Mouse (Mus musculus): ENCODE data around the gene Pon3. TPM values are rescaled to one million over a fixed set of nuclear protein-coding genes. Genes with fewer than 3 reads are reported as not detected.

The Pon3 gene
- polyA plus RNA-seq, 1 experiment from 2014 or later: 5.2 TPM

DNA sequence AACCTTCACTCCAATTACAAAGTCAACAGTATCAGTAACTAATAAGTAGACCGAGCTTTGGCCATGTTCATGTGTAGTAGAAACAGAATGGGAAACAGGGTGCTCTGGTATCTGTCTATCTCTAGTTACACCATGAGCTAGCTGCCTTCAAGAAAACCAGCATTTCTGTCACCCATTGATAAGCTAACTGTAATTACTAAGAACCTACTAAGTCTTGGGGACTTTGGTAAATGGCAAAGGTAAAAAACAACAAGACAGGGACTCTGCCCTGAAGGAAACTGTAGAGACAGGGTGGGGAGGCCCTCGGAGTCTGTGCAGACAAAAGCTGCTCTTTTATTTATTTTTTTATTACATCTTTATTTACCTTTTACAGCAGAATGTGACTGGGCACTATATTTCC lies 31.3 kb upstream of the Pon3 start:
- ATAC-seq (ENCODE audit: low FRiP score, low read depth): no peak
- H3K9me3 ChIP-seq: no peaks in the 10 kb centered on the region
- H3K4me3 ChIP-seq: no peak overlapping the region
- 90% methylated on average over 2 of the region's 2 CpGs for WGBS
- no peaks in the 10 kb centered on the region for H3K27me3 ChIP-seq
- H3K4me2 ChIP-seq: no peak overlapping the region
- no peak overlapping the region for H3K9ac ChIP-seq
- no peak overlapping the region for H3K27ac ChIP-seq (replicated peaks)
- H3K4me1 ChIP-seq (replicated peaks): peaks cover 5% of the 10 kb centered on the region; the same call in 1 of the 2 replicates
- no peaks in the 10 kb centered on the region for H3K36me3 ChIP-seq

DNA sequence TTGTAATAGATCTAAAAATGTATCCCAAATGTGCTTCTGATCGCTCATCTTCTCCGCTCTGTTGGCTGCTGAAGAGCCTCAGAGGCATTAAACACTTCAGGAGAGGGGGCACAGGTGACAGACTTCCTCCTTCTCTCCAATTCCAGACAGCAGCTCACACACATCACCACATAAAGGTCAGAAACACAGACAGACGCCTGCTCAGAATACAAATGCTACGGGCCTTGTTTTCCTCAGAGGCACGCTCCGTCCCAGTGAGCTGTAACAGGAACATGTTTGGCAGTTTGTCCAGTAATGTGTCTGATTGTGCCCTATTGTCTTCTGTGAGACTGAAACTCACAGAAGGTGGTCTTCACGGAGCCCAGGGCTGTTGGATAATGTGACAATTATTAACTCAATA lies 26.3 kb upstream of the Pon3 start:
- Histone ChIP-seq H3K4me1 (replicated peaks) (peaks cover 6% of the 10 kb centered on the region; the same call in 1 of the 2 replicates), H3K36me3 (no peaks in the 10 kb centered on the region), H3K9me3 (no peaks in the 10 kb centered on the region), H3K27me3 (no peaks in the 10 kb centered on the region), H3K4me3 (no peak overlapping the region), H3K4me2 (no peak overlapping the region), H3K9ac (no peak overlapping the region), H3K27ac (replicated peaks) (no peak overlapping the region)
- ATAC-seq (ENCODE audit: low FRiP score, low read depth): no peak
- WGBS: 33% methylated on average over 7 of the region's 7 CpGs

DNA sequence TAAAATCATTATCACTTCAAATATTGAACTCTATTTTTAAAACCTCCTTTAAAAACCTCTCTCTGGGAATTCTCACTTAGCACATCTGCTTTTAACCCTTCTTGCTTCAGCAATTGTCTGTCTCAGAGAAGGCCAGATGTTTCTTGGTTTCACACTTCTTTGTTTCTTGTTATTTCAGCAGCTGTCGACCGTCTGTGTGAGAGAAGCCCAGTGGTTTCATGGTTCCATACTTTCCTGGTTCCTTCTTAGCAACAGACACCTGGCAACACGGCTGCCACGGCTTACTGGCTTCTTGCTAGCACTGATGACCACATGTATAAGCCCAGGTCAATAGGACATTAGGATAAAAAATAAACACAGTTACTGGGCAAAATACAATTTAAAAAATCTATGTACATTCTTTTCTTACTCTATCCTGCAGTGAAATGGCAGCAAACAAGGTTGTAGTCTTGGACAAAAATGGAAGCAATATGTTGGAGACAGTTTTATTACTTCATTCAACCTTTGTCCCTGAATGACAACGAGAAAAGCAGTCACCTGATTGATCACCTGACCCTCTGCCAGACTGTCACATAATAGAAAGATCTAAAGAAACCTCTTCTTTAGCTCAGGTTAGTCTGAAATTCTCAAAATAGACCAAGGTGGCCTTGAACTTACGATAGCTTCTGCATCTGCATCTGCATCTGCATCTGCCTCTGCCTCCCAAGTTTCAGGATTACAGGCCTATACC lies 24.7 kb upstream of the Pon3 start:
- no peak overlapping the region for H3K4me3 ChIP-seq
- WGBS: 56% methylated on average over 6 of the region's 6 CpGs
- no peak overlapping the region for H3K9ac ChIP-seq
- H3K4me2 ChIP-seq: no peak overlapping the region
- peaks cover 6% of the 10 kb centered on the region; the same call in 1 of the 2 replicates for H3K4me1 ChIP-seq (replicated peaks)
- no peak for ATAC-seq (ENCODE audit: low FRiP score, low read depth)
- H3K9me3 ChIP-seq: no peaks in the 10 kb centered on the region
- no peaks in the 10 kb centered on the region for H3K36me3 ChIP-seq
- no peaks in the 10 kb centered on the region for H3K27me3 ChIP-seq
- no peak overlapping the region for H3K27ac ChIP-seq (replicated peaks)

DNA sequence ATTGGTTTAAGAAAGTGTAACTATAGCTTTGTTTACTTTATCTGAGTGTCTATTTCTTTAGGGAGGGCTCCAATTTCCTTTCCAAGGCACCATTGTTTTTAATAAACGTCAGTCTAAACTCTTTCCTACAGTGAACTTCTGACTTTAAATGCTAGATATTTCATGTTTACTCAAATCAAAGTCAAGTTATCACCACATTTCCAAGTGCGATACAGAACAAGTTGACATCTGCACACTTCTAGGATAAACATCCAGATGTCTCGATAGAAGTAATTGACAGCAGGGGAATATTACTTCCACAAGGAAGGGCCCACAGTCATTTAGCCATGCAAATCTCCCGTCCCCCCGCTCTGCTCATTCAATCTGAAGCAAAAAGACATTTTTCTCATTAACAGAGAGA lies 21.9 kb upstream of the Pon3 start:
- 57% methylated on average over 5 of the region's 5 CpGs for WGBS
- Histone ChIP-seq H3K9me3 (no peaks in the 10 kb centered on the region), H3K4me2 (no peak overlapping the region), H3K27ac (replicated peaks) (no peak overlapping the region), H3K4me3 (no peak overlapping the region), H3K4me1 (replicated peaks) (peaks cover 6% of the 10 kb centered on the region; the same call in 1 of the 2 replicates), H3K9ac (no peak overlapping the region), H3K27me3 (no peaks in the 10 kb centered on the region), H3K36me3 (no peaks in the 10 kb centered on the region)
- ATAC-seq (ENCODE audit: low FRiP score, low read depth): no peak

DNA sequence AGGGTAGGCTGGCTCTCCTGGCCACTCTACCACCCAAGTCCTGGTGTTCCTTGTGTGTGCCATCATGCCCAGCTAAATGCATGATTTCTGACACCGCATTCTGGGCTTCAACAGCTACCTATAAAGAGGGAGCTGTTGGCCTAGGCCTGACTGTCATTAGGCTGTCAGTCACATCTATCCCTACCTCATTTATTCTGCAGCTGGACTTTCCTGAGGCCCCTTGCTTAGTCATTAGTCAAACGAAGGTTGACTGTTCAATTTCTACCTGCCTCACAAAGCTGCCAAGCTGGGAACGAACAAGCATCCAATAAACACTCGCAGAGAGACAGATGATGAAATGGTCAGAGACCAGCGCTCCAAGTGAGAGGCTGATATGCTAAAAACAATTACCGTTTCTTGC lies 13.6 kb upstream of the Pon3 start:
- H3K27ac ChIP-seq (replicated peaks): 0 out of 2 replicates have a peak overlapping the region, but pooled peaks have one; percentile 15
- no peak overlapping the region for H3K4me3 ChIP-seq
- no peak overlapping the region for H3K9ac ChIP-seq
- H3K9me3 ChIP-seq: no peaks in the 10 kb centered on the region
- H3K4me1 ChIP-seq (replicated peaks): no peaks in the 10 kb centered on the region
- WGBS: 70% methylated on average over 6 of the region's 6 CpGs
- no peaks in the 10 kb centered on the region for H3K36me3 ChIP-seq
- H3K27me3 ChIP-seq: no peaks in the 10 kb centered on the region
- no peak overlapping the region for H3K4me2 ChIP-seq
- 0 out of 2 replicates have a peak, but pooled peaks have one; percentile 54 for ATAC-seq (ENCODE audit: low FRiP score, low read depth)

DNA sequence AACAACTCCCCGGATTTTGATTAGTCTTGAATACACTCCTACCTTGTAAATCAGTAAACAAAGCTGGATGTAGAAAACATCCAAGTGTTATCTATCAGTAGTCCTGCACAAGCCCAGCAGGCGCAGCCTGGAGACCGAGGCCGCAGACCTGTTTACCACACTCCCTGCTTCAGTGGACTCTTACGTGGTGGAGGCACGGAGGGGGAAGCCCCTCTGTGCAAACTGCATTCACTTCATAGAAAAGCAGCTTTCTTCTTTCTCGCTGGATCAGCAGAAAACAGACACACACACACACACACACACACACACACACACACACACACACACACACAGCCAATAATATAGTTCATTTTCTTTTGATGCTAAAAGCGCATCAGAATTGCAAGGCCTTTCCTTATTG lies 8.7 kb upstream of the Pon3 start:
- 74% methylated on average over 8 of the region's 8 CpGs for WGBS
- no peak overlapping the region for H3K9ac ChIP-seq
- H3K27ac ChIP-seq (replicated peaks): no peak overlapping the region
- no peak overlapping the region for H3K4me2 ChIP-seq
- no peaks in the 10 kb centered on the region for H3K9me3 ChIP-seq
- H3K4me3 ChIP-seq: no peak overlapping the region
- no peaks in the 10 kb centered on the region for H3K27me3 ChIP-seq
- H3K4me1 ChIP-seq (replicated peaks): no peaks in the 10 kb centered on the region
- no peak for ATAC-seq (ENCODE audit: low FRiP score, low read depth)
- H3K36me3 ChIP-seq: no peaks in the 10 kb centered on the region

DNA sequence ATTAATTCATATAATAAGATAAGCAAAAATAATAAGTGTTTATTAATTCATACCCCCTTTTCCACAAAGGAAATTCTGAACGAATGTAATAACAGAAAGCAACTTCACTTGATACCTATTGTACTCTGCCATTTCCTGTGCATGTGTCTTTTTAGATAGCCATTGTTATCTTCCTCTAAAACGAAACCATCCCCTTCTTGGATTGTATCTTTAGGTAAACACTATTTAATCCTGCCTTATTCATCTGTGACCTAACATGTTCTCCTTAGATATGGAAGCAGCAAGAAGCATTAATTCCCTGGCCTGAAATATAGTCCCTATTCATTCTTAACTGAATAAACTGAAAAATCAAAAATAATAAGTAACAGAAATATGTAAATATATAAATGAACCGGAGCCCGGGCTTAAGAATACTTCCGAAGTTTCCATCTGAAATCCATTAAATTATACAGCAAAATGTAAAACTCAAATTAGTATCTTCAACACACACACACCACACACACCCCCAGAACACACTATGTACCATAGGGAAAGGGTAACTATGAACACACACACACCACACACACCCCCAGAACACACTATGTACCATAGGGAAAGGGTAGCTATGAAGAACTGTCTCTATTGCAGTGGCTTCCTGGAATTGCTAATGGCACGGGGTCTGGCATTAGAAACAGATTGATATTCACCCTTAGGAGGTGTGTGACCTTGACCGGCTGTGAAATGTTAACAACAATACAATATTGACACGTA lies 7.3 kb upstream of the Pon3 start:
- 79% methylated on average over 8 of the region's 8 CpGs for WGBS
- H3K4me1 ChIP-seq (replicated peaks): no peaks in the 10 kb centered on the region
- no peak for ATAC-seq (ENCODE audit: low FRiP score, low read depth)

DNA sequence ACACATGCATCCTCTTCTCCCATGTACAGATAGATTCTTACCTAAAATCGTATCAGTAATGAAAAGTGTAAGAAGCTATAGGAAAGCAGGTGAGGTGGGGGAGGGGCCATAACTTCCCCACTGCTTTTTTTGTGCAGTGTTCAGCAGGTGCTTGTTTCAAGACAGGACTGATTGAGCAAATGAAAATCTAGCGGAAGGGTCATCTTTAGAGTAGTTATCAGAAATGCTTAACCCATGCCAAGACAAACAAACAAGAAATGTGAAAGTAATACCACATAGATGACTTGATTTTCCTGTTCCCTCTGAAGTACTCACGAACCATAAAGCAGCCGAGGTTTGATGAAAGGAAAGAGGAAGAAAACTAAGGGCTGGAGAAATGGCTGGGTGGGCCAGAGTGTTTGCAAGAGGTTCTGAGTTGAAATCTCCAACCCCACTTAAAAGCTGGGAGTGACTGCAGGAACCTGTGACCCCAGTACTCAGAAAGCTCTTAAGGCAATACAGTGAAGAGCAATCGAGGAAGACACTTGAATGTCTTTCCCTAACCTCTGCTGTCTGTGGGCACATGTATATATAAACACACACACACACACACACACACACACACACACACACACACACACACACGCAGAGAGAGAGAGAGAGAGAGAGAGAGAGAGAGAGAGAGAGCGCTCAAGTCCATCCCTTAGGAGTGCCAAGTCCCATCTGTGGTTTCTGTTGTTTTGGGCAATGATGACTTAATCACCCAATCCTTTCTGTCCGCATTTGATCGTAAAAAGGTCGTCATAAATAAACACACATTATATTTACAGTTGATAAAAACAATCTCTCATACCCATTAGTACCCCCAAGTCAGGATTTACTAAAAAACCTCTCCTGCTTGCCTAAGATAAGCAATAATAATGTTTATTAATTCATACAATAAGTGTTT lies 6.5 kb upstream of the Pon3 start:
- 85% methylated on average over 9 of the region's 10 CpGs for WGBS
- no peak overlapping the region for H3K4me3 ChIP-seq
- H3K9ac ChIP-seq: no peak overlapping the region

More for the DNA sequence above, 7.3 kb upstream of the Pon3 start:
- no peaks in the 10 kb centered on the region for H3K9me3 ChIP-seq
- no peak overlapping the region for H3K4me3 ChIP-seq
- no peak overlapping the region for H3K9ac ChIP-seq
- no peak overlapping the region for H3K4me2 ChIP-seq
- no peak overlapping the region for H3K27ac ChIP-seq (replicated peaks)
- no peaks in the 10 kb centered on the region for H3K36me3 ChIP-seq
- H3K27me3 ChIP-seq: no peaks in the 10 kb centered on the region

DNA sequence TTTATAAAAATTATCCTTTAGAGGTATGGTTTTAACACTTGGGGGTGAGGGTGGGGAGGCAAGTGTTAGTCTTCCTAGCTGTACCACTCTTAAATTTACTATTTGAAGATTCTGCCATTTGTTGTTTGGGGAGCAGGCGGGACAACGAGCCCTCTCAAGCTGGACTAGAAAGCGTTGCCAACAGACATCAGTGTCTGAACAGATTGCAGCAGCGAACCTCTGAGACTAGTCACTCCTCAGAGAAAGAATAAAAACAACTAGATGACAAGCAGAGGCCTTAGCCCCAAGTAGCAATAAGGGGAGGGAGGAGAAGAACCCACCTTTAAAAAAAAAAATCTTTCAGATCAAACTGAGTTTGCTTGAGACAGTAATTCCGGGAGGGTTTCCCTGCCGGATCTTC lies 795 bp downstream of the Pon3 start:
- H3K4me3 ChIP-seq: no peak overlapping the region; the same call in 1 of the 2 replicates
- no peaks in the 10 kb centered on the region for H3K36me3 ChIP-seq
- no peaks in the 10 kb centered on the region for H3K27me3 ChIP-seq
- no peaks in the 10 kb centered on the region for H3K9me3 ChIP-seq
- H3K9ac ChIP-seq: no peak overlapping the region
- WGBS: 67% methylated on average over 6 of the region's 6 CpGs
- peak overlapping the region; percentile 46 for H3K4me2 ChIP-seq
- ATAC-seq (ENCODE audit: low FRiP score, low read depth): no peak
- H3K4me1 ChIP-seq (replicated peaks): no peaks in the 10 kb centered on the region
- no peak overlapping the region for H3K27ac ChIP-seq (replicated peaks)

More for the DNA sequence above, 6.5 kb upstream of the Pon3 start:
- Histone ChIP-seq H3K9me3 (no peaks in the 10 kb centered on the region), H3K27me3 (no peaks in the 10 kb centered on the region), H3K27ac (replicated peaks) (no peak overlapping the region), H3K36me3 (no peaks in the 10 kb centered on the region), H3K4me2 (no peak overlapping the region), H3K4me1 (replicated peaks) (no peaks in the 10 kb centered on the region)
- ATAC-seq (ENCODE audit: low FRiP score, low read depth): no peak

DNA sequence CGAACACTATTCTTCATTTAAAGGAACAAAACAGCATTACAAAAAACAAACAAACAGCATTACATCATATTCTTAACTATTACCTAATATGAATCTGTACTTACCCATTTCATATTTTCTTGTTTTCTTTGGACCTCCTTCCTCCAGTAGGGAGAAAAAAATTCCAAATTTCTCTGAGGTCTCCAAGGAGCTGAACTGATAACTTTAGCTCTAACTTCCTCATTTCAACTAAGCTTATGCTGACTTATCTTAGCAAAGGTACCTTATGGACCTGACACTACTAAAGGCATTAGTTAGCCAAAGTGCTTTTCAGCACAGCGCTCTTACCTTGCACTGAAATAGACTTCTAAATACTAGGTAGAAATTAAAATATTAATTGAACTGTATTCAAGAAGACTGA lies 1.2 kb downstream of the Pon3 start:
- no peaks in the 10 kb centered on the region for H3K36me3 ChIP-seq
- no peak overlapping the region for H3K9ac ChIP-seq
- H3K9me3 ChIP-seq: no peaks in the 10 kb centered on the region
- H3K4me2 ChIP-seq: no peak overlapping the region
- no peak overlapping the region for H3K4me3 ChIP-seq
- ATAC-seq (ENCODE audit: low FRiP score, low read depth): no peak
- H3K27ac ChIP-seq (replicated peaks): no peak overlapping the region
- H3K4me1 ChIP-seq (replicated peaks): no peaks in the 10 kb centered on the region
- WGBS: over 99% methylated on average over 2 of the region's 2 CpGs
- no peaks in the 10 kb centered on the region for H3K27me3 ChIP-seq

DNA sequence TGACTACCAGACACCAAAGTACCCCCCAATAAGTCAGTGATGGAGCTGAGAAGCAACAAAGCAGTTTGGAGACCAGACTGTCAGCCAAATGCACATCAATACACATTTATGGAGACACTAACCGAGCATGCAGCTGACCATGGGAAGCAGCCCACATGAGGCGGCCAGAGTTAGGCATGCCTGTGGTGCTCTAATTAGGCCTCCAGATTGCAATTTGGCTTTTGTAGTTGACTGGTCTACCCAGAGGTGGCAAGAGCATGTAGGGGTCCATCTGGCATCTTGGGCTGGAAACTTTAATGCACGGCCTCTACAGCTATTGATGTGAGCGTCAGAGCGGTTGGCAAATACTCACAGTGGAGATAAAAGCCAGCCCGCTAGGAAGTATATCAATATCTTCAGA lies 10.2 kb downstream of the Pon3 start:
- H3K4me1 ChIP-seq (replicated peaks): no peaks in the 10 kb centered on the region
- no peak overlapping the region for H3K4me3 ChIP-seq
- no peaks in the 10 kb centered on the region for H3K9me3 ChIP-seq
- H3K36me3 ChIP-seq: no peaks in the 10 kb centered on the region
- ATAC-seq (ENCODE audit: low FRiP score, low read depth): no peak
- no peaks in the 10 kb centered on the region for H3K27me3 ChIP-seq
- H3K27ac ChIP-seq (replicated peaks): no peak overlapping the region
- no peak overlapping the region for H3K9ac ChIP-seq
- 76% methylated on average over 6 of the region's 6 CpGs for WGBS
- no peak overlapping the region for H3K4me2 ChIP-seq

DNA sequence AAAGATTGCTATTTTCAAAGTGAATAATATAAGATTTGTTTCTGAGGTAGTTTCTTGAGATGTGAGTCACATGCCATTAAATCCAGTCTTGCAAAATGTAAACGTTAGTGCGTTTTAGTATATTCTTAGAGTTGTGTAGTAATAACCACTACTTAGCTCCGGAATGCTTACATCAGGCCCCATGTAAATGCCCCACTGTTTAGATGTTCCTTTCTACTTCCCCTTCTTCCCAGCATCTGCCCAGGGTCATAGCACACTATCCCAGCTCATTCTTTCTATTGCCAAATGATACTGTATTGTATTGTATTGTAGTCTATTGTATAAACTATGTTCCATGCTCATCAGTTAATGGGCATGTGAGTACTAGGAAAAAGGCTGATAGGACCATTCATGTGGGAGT lies 17.3 kb downstream of the Pon3 start:
- Histone ChIP-seq H3K9me3 (no peaks in the 10 kb centered on the region), H3K4me2 (no peak overlapping the region), H3K9ac (no peak overlapping the region), H3K27me3 (no peaks in the 10 kb centered on the region), H3K4me1 (replicated peaks) (no peaks in the 10 kb centered on the region), H3K27ac (replicated peaks) (no peak overlapping the region), H3K4me3 (no peak overlapping the region), H3K36me3 (no peaks in the 10 kb centered on the region)
- 91% methylated on average over 3 of the region's 3 CpGs for WGBS
- no peak for ATAC-seq (ENCODE audit: low FRiP score, low read depth)

Measured in hindbrain, embryonic 15.5 days (tissue).